Mouse (Mus musculus): Measurements from ENCODE around the gene Pspn.

Gene Pspn

GRCm38 (mm10) chr17:56962642-56963405 is 37.0 kb downstream of the Pspn start:
- no peak for DNase-seq (ENCODE audit: low spot score in 2 of 2)

- DNase-seq (ENCODE audit: low spot score in 2 of 2): no peak
Measured at GRCm38 (mm10) chr17:56961880-56962279, 37.9 kb downstream of the Pspn start.

- no peak for DNase-seq (ENCODE audit: low spot score in 2 of 2)
Measured at GRCm38 (mm10) chr17:56958667-56959066, 41.2 kb downstream of the Pspn start.

GRCm38 (mm10) chr17:56957763-56958429 is 41.9 kb downstream of the Pspn start:
- DNase-seq (ENCODE audit: low spot score in 2 of 2): no peak

GRCm38 (mm10) chr17:56954871-56955270 is 44.9 kb downstream of the Pspn start:
- DNase-seq (ENCODE audit: low spot score in 2 of 2): no peak

GRCm38 (mm10) chr17:56952639-56953038 is 47.2 kb downstream of the Pspn start:
- no peak for DNase-seq (ENCODE audit: low spot score in 2 of 2)

GRCm38 (mm10) chr17:56950915-56951314 is 48.9 kb downstream of the Pspn start:
- DNase-seq (ENCODE audit: low spot score in 2 of 2): peak in 1 of 2 experiments; percentile 29
